Mouse (Mus musculus): ENCODE data around the gene Spg7.
"Not testable (repeated sequence)": the region's sequence is repeated elsewhere in the genome, so short reads cannot be mapped to it uniquely, and the experiment has no call there.

The Spg7 gene

DNA sequence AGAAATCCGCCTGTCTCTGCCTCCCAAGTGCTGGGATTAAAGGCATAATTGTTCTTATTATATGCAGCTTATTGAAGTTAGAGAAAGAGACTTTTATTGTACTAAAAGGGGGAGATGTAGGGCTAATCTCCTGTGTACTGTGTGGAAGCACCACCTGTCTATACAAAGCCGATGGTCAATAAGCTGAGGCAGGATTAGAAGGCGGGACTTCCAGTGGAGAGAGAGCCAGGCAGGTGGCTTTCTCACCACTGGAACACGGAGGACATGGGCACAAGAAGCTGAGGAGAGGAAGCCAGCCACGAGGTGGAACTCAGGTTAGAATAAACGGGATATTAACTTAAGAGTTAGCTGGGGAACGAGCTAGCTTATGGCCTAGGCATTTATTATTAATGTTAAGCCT is at the start of gene Spg7:
Spg7 (plus strand) TSS at position 222 of the 400 bp plus-strand sequence.
- no peak for DNase-seq (ENCODE audit: low read depth)

DNA sequence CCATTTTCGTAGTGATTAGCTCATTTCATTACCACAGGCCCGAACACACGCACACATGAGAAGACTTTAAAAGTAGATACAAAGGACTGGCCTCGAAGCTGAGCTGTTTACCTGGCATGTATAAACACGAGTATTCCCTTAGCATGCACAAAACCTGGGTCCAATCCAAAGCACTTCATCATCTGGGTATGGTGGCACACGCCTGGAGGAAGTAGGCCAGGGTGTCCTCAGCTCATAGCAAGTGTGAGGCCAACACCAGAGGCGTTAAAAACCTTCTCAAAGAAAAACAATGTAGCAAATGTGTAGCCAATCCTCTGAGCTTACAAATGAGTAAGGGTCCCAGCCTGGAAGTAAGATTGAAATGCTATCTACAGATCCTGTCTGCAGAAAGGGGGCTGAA is 48.3 kb upstream of the Spg7 start:
- no peak for DNase-seq (ENCODE audit: low read depth)

DNA sequence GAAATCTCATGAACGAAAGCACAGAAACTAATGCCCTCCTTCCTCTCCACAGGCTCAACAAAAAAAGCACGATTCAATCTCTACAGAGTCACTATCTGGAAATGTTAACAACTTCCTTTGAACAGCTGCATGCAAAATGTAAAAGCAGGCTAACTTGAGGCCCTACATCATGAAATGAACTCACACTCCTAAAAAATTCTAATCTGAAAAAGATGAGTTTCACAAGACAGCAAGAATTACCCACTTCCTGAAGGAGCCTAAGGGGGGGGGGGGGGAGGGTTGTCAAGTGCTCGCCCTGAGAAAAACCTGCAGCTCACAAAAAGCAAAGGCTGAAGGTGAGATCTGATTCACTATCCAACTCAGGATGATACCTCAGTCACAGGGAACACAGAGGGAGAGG is 47.7 kb upstream of the Spg7 start:
- DNase-seq (ENCODE audit: low read depth): peak; percentile 74

DNA sequence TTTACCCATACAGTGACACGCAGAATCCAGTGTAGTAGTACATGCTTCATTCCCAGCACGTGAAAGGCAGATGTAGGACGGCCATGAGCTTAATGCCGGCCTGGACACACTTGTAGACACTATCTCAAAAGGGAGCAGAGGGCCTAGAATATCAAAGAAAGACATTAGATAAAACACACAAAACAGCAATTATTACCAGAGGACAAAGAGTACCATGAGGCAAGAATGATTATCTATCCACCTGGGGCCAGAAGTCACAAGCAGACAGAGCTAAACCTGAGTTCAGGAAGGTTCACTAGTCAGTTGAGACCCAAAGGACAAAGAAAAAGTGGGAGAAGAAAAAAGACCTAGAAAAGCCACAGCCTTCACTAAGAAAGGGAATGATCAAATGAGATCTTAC is 45.6 kb upstream of the Spg7 start:
- DNase-seq (ENCODE audit: low read depth): no peak

DNA sequence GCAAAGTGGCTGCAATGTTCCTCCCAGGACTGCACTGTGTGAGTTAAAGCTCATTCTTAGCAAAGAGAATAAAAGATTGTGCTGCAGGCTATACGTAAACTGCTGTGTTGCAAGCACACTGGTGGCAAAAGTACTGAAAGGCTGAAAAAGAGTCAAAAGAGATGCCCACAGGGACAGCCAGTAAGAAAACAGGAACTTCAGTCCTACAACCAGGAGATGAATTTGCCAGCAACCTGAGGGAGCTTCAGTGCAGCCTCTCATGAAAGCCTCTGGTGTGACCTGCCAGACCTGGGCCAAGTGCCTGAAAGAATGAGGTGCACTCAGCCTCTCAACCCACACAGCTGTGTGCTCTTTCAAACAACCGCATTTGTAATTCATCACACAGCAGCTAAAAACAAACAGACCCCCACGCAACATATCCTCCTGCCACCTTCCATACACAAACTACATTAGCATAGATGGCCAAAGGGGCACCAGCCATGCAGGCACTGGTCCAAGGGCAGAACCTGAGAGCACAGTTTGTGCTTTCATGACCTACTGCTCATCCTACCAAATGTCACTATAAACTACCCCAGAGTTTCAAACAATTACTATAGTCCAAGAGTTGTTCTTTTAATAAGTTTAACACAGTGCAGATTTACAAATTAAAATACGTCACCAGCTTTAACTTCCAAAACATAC is 44.1 kb upstream of the Spg7 start:
- DNase-seq (ENCODE audit: low read depth): no peak

DNA sequence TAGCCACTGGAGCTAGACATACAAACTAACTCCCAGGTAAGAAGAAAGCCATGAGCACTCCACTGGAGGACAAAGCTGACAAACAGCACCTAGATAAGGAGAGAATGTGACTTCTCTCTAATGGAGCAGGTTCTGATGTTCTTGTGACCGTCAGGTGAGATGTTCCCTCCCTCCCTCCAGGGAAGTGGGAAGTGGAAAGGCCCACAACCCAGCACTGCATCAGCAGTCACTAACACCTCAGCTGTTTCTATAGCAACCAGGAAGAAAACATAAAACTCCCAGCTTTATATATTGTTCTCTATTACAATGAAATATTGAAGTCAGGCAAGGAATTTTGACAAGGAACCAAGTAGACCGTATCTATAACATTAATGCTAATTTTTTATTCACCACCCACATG is 42.7 kb upstream of the Spg7 start:
- peak; percentile 44 for DNase-seq (ENCODE audit: low read depth)

DNA sequence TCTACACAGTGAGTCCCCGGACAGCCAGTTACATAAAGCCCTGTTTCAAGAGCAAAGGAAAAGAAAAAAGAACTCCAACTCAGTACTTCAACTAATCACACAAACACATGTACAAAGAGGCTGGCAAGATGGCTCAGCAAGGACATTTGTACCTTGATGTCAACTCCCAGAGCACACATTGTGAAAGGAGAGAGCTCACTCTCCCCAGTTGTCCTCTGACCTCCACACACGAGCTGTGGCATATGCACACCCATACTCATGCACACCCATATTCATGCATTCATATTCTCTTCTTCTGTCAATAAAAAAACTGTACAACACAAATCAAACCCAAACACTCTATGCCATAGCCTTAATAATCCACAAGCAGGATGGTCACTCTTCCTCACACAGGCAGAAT is 41.9 kb upstream of the Spg7 start:
- DNase-seq (ENCODE audit: low read depth): no peak

DNA sequence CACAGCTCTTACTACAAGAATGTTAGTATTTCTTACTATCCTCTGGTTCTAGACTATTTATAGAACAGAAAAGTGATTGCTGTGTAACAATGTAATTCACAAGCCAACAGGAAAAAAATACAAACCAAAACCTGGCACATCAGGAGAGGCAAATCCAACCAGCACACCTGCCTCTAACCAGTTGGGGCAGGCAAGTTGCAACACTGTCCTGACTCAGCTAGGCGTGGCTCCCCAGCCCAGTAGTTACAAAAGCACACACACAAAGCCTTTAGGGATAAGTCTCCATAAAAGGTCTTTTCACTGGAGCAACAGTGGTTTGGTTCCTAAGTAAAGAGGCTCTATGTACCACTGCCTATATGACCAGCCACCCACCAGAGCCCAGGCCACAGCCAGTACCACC is 41.5 kb upstream of the Spg7 start:
- DNase-seq (ENCODE audit: low read depth): no peak

DNA sequence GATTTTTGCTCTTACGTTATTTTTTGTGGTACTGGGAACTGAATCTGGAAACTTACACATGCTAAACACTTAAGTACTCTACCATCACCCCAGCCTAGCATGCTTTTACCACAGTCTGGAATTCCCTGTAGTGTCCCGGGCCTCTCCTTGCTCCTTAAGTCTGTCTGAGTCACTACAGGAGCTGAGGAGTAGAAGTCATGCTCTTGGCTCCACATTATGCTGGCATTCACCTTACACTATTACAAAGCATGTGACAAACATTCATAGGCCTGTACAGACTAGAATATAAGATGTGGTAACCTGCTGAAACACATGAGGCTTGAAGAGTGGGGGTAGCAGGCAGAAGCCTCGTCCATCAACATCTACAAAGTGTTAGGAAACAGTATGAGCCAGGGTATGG is 40.0 kb upstream of the Spg7 start:
- DNase-seq (ENCODE audit: low read depth): no peak

DNA sequence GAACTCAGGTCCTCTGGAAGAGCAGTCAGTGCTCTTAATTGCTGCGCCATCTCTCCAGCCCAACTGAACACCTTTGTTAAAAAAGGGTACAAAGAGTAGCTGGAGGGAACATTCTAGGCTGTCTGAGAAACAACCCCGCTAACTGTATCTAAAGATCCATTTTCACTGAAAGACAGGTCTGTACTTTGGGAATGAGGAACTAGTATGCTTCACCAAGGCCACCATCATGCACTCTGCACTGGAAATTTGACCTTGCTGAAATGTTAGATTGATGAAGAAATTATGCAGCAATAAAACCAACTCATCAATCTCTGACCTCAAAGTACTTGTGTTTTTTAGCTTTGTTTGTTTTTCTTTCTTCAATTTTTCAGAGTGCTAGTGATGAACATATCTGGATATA is 38.5 kb upstream of the Spg7 start:
- DNase-seq (ENCODE audit: low read depth): no peak

DNA sequence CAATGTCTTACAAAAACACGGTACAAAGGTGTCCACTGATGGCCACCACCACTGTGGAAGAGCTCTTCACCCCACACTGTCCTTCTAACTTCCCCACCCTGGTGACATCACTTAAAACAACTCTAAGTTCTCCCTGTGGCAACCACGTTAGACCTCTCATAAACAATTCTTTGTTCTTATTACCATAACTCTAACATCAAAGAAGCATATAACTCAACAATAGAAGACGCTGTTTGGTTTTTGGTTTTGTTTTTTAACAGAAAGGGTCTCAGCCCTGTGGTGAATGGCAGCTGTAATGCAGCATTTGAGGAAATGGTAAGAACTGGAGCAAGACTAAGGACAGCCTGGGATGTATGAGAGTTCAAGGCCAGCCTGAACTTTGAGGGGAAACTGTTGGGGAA is 36.8 kb upstream of the Spg7 start:
- peak; percentile 73 for DNase-seq (ENCODE audit: low read depth)

DNA sequence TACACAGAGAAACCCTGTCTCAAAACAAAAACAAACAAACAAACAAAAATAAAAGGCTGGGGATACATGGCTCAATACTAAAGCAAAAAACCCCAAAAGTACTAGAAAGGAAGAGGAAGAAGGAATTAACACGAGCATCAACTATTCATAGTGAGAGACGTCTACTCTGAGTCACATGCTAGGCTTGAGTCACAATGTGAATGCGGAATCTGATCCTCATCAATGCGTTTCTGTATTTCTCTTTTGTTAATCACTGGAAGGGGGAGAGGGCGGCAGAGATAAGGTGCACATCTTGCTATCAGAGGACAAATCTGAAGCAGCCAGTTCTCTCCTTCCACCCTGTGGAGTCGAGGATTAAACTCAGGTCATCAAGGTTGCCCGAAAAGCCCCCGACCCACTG is 35.0 kb upstream of the Spg7 start:
- peak; percentile 54 for DNase-seq (ENCODE audit: low read depth)

DNA sequence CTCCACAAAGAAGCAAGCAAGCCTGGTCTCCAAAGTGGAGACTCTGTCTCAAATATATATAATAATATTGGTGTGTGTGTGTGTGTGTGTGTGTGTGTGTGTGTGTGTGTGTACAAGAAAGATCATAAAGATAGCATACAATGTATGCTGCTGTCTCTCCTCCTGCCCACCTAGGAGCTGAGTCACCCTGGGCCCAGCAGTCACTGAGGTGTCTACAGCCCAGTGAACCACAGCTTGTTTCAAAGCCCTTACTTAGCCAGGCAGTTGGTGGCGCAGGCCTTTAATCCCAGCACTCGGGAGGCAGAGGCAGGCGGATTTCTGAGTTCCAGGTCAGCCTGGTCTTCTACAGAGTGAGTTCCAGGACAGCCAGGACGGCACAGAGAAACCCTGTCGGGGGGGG is 32.7 kb upstream of the Spg7 start:
- DNase-seq (ENCODE audit: low read depth): not testable (repeated sequence)

DNA sequence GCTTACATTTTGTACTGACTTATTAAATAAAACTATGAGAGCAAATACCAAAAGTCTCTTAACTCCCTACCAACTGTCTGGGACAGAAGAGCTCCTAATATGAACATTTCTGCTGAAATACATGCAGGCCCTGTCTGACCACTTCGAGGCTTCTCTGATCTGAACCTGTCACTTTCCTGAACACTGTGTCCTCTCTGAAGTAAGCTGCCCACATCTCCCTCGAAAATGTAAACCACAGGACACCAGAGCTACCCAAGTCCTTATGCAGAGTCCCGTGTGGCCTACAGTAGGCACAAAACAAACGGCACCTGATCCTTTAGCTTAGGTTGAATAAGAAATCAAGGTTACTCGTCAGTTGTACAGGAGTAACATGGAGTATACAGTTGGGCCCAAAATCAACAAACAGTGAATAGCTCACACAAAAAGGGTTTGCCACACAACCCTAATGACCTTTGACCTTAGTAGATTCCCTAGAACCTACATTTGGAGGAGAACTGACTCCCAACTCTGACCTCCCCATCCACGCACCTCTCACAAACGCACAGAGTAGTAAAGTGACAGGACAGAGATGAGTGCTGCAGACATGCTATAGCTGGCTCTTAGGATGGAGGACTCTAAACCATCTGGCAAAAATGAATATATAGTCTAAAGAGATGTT is 31.3 kb upstream of the Spg7 start:
- peak; percentile 36 for DNase-seq (ENCODE audit: low read depth)

DNA sequence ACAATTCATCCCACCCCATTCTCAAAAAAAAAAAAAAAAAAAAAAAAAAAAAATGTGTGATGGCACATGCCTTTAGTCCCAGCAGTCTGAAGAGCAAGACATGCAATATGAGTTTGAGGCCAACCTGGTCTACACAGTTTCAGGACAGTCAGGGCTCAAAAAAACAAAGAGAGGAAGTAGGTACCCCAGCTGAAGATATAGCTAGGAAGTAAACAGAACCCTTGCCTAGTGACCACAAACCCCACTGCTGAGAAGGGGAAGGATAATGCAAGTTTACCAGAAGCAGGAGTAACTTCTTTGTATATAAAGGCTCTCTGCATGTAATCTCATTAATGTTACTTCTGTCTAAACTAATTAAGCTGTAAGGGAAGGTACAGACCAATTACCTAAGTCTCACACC is 30.0 kb upstream of the Spg7 start:
- peak; percentile 78 for DNase-seq (ENCODE audit: low read depth)

DNA sequence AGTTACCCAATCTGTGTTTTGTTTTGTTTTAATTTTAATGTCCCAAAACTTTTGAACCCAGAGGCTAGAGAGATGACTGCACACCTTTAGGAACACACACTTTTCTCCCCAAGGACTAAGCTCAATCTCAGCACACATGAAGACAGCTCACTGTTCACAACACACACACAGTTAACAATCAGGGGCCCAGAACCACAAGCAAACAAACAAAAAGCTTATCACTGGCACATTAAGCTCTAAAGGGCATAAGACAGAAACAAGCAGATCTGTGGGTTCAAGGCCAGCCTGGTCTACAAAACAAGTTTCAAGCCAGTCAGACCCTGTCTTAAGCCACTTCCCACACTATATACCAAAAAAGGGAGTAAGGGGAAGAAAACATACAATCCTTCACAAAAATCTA is 29.3 kb upstream of the Spg7 start:
- DNase-seq (ENCODE audit: low read depth): peak; percentile 54

DNA sequence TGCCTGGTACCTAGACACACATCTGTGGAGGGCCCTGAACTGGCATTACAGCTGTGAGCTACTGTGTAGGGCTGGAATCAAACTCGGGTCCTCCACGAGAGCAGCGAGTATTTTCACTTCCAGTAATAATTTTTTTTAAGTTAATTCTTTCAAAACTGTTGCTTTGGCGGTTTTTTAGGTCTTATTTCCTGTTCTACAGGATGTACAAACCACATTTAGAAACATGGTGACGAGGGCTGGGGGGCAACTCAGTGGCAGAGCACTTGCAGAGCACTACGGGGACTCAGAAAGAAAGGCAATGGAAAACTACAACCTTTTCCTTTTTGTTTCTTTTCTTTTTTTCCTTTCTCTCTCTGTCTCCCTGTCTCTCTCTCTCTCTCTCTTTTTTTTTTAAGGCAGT is 28.6 kb upstream of the Spg7 start:
- DNase-seq (ENCODE audit: low read depth): peak; percentile 85

DNA sequence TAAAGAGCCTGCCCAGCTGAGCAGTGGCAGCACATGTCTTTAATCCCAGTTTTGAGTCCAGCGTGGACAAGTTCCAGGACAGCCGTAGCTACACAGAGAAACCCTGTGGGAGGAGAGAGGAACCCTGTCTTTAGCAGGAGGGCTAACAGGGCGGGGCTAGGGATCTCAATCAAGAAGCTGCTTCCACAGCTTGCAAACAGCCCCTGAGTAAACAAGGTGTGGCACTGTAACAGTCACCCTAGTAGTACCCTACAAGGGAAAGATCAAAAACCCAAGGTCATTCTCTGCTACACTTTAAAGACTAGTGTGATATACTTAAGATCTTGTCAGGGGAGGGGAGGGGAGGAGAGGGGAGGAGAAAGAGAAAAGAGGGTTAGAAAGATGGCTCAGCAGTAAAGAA is 25.8 kb upstream of the Spg7 start:
- DNase-seq (ENCODE audit: low read depth): peak; percentile 69

DNA sequence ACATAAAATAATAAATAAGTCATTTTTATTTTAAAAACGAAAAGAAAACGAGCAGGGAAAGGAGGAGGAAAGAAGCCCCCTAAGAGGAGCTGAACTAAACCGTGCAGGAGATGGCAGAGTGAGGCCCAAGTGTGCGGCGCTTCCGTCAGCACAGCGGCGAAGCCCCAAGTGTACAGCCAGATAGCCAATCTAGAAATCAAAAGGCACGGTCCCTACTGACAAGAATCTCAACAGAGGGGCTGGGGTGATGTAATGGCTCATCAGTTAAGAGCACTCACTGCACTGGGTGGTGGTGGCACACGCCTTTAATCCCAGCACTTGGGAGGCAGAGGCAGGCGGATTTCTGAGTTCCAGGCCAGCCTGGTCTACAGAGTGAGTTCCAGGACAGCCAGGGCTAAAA is 25.3 kb upstream of the Spg7 start:
- DNase-seq (ENCODE audit: low read depth): peak; percentile 49

DNA sequence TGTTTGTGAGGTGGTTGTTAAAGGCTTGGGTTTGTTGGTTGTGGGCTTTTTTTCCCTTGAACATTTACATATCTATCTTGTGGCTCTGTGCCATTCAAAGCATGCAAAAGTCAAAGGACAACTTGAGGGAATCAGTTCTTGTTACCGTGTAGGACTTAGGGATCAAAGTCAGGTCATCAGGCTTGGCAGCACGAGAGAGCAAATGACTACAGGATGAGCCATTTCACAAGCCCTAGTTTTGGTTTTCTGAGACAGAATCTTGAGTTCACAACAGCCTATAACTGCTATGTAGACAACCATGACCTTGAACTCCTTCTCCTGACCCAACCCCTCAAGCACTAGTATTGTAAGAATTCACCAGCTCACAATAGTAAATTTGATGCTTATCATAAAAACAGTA is 24.4 kb upstream of the Spg7 start:
- peak; percentile 38 for DNase-seq (ENCODE audit: low read depth)

DNA sequence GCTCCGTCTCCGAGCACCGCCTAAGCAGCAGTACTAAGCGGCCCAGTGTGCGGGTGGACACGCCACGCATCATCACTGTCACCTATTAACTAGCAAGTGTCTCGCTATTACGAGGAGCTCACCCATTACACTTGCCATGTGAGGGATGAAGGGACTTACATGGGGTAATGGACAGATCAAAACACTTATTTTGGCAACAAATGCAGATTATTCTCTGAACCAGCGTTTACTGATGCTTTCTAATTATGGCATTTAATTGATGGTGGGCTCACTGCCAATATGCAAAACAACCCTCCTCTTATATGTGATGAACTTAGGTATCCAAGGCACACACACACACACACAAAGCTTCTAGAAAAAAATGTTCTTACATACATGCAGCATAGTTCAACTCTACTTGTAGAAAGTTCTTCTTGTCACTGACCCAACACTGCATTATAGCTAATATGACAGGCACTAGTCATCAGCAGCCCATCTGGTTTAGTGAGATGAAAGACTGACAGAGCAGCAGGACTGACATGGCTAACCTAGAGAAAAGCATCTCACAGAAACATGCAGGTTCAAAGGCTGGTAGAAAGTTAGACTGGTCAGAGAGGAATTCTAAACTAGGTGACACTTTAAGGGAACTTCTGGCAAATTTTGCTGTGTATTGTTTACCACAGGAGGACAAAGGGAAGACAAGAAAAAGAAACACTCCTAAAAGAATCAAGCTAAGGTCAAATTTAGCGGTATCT is 23.2 kb upstream of the Spg7 start:
- peak; percentile 39 for DNase-seq (ENCODE audit: low read depth)

DNA sequence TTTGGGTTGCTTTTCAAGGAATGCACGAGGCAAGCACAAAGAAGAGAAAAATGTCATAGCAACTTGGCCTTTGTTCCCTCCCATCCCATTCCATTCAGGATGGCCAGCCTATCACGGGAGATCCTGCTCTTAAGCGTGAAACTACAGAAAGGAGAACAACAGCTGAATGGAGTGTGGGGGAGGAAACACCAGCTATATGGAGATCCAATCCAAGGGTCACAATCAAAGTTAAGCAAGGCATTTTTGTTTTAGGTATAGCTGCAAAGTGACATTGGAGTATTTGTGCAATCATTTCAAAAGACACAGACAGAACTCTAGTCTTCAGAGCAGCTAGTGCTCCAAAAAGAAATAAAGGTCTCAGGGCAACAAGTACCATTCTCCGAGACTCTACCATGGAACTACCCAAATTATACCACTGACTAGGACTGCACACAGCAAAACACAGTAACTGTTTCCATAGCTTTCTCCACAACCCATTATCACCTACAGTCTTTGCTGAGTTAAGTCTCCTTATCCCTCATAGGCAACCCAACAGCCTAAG is 22.6 kb upstream of the Spg7 start:
- DNase-seq (ENCODE audit: low read depth): no peak

Measured in naive thymus-derived CD4-positive, alpha-beta T cell, adult 2 months (primary cell).